Mouse (Mus musculus) colon, adult 2 months (tissue): ENCODE measurements around the gene Ncapg. TPM values are rescaled to one million over a fixed set of nuclear protein-coding genes. Genes with fewer than 3 reads are reported as not detected.

Source experiments
- polyA plus RNA-seq: library from polyadenylated mRNA; depleted of rRNA; stranded (reverse); fragments of >200 nt; gene quantifications from 2 replicates; pipeline ENCODE4 v1.2.3, GENCODE M21; 2012; rRNA removed

Ncapg gene
- 0.82 and 0.87 TPM in 2 replicates for polyA plus RNA-seq

DNA sequence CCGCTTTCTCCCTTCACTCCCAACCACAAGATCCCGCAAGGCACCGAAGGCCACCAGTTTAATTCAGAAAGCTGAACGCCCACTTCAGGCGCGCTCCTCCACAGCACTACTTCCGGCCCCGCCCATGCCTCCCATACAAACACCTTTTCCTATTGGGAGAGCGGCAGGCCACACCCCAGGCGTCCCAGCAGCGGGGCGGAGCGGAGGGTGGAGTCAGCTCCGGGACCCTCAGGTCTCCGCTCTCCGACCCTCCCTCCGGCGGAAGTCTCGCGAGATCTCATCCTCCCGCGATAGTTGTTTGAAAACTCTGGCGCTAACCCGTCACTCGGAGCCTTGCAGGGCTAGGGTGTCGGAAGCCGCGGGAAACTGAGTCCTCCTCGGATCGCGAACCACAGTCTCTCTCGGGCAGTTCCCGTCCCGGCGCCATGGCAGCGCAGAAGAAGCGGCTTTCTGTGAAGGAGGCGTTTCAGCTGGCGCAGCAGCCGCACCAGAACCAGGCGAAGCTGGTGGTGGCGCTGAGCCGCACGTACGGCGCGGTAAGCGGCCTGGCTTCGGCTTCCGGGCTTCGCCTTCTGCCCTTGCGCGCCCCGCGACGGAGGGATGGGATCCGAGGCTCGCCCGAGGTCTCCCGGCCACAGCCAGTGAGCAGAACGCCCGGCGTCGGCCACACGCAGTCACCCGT lies at the start of gene Ncapg:
Gene Ncapg (plus strand): TSS at position 322 of the 682 bp plus-strand sequence.

DNA sequence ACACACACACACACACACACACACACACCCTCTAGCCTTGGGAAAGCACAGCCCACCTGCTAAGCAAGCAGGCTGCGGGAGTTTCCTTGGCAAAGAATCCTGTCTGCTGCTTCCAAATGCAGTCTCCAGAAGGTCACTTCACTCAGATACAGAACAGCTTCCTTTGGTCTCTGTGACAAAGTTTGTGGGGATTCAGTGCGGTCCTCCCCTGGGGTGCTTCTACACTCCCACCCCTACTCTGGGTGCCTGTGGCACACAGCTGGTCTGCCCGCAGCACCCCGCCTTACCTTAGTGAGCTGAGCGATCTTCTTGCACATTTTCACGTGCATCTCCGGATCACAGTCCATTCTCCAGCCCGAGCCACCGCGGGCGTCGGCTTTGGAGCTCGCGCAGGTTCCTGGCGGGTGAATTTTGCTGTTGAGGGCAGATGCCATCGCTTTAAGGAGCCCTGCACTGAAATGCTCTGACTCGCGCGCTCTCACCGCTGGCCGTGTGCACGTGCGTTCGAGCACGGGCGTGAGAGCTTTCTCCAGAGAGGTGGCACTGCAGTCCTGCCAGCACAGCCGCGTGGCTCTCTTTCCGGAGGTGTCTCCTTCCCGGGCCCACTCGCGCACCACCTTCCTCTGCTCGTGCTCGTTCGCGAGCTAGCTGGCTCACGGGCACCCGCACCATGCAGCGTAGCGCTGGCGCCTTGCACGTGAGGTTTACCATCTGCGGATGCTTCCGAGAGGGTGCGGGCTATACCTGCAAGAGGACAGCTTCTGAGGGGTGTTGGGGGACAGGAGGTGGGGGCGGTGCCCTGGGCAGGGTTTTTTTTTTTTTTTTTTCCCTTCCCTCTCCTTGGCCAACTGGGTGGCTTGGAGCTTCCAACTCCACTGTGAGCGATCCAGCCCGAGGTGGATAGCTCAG lies 30.7 kb upstream of the Ncapg start, which contains the start of gene Fam184b:
Gene Fam184b (minus strand): TSS at position 809 of the 909 bp plus-strand sequence.

Other genes with a start within 250 kb of the Ncapg start
- gene Qdpr, start 219.7 kb upstream of the Ncapg start, polyA plus RNA-seq = 77.5 and 92.5 TPM in 2 replicates
- not detected in 2 replicates for gene Clrn2, start 216.2 kb upstream of the Ncapg start, polyA plus RNA-seq
- 13.1 and 13.4 TPM in 2 replicates for gene Lap3, start 176.5 kb upstream of the Ncapg start, polyA plus RNA-seq
- 96.4 and 105 TPM in 2 replicates for gene Med28, start 149.7 kb upstream of the Ncapg start, polyA plus RNA-seq
- gene Fam184b, start 30.3 kb upstream of the Ncapg start, polyA plus RNA-seq = 0.22 and 0.29 TPM in 2 replicates
- gene Lcorl, start 187.7 kb downstream of the Ncapg start, polyA plus RNA-seq = 2.2 and 4.4 TPM in 2 replicates